Comparison of ENCODE assay signal across 18 mouse cellular contexts in the genomic region with DNA sequence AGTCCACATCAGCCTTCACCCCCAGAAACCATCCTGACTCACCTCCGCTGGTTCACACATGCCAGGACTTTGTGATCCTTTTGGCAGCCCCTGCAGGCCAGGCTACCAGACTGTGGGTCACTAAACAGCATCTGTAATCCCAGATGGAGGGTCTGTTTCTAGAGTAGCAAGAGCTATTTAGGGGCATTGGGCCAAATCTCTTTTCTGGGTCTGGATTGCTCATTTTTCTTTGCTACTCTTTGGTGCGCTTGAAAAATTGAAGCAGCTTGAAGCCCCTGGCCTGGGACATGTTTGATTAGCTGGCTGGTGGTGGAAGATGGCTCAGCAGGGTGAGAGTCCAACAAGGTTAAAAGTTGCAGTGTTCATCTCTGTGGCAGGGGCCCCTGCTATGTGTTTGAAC.
"Had no signal": no experiment of that assay in that cellular context is flagged by ENCODE, and none has a peak within 500 bp of the region (broad histone marks: within the 10 kb centered on the region; RNA-seq: fewer than 3 reads in every experiment).

No protein-coding gene starts in this region.

- H3K4me1 ChIP-seq: limb, embryonic 10.5 days; liver, embryonic 12.5 days; liver, embryonic 15.5 days; midbrain, embryonic 12.5 days; midbrain, embryonic 15.5 days; stomach, embryonic 15.5 days had no signal

- H3K27ac ChIP-seq: kidney, postnatal 0 days; layer of hippocampus, adult 2 months; limb, embryonic 10.5 days; limb, embryonic 13.5 days; liver, embryonic 12.5 days; liver, embryonic 15.5 days; macrophage; midbrain, embryonic 12.5 days; midbrain, embryonic 15.5 days; stomach, embryonic 15.5 days had no signal

- H3K36me3 ChIP-seq: limb, embryonic 10.5 days; limb, embryonic 13.5 days; liver, embryonic 12.5 days; liver, embryonic 15.5 days; midbrain, embryonic 12.5 days; midbrain, embryonic 15.5 days; stomach, embryonic 15.5 days had no signal

- DNase-seq: kidney, postnatal 25 days; layer of hippocampus, adult 9-11 months; liver; lung, adult 18-20 months; retina, postnatal 1 day; right cerebral cortex, postnatal 25 days; spleen, adult 18-20 months; thymus, postnatal 25 days had no signal

- H3K4me2 ChIP-seq: limb, embryonic 13.5 days; liver, embryonic 12.5 days; liver, embryonic 15.5 days; midbrain, embryonic 12.5 days; midbrain, embryonic 15.5 days; stomach, embryonic 15.5 days had no signal

- H3K4me3 ChIP-seq: layer of hippocampus, adult 2 months; limb, embryonic 10.5 days; limb, embryonic 13.5 days; liver, embryonic 12.5 days; liver, embryonic 15.5 days; midbrain, embryonic 12.5 days; midbrain, embryonic 15.5 days; stomach, embryonic 15.5 days had no signal

- ATAC-seq: liver, embryonic 12.5 days had no signal

- H3K9me3 ChIP-seq: limb, embryonic 10.5 days; limb, embryonic 13.5 days; liver, embryonic 12.5 days; liver, embryonic 15.5 days; midbrain, embryonic 12.5 days; midbrain, embryonic 15.5 days; stomach, embryonic 15.5 days had no signal

- H3K27me3 ChIP-seq: limb, embryonic 13.5 days; liver, embryonic 12.5 days; liver, embryonic 15.5 days; midbrain, embryonic 12.5 days; midbrain, embryonic 15.5 days; stomach, embryonic 15.5 days had no signal

- H3K9ac ChIP-seq: limb, embryonic 13.5 days; liver, embryonic 12.5 days; liver, embryonic 15.5 days; midbrain, embryonic 12.5 days; midbrain, embryonic 15.5 days; stomach, embryonic 15.5 days had no signal
